In genomic region chr16:8769065-8769464, GRCm38 (mm10) we compare ENCODE assay signal across 9 mouse cellular contexts. TPM values are rescaled to one million over a fixed set of nuclear protein-coding genes. Genes with fewer than 3 reads are reported as not detected.
DNase-seq lines count a peak whose midpoint lies in the region; ATAC-seq and TF ChIP-seq lines count a peak whose summit lies in the region.
"Had no signal": no experiment of that assay in that cellular context is flagged by ENCODE, and none has a peak within 500 bp of the region (broad histone marks: within the 10 kb centered on the region; RNA-seq: fewer than 3 reads in every experiment).

No protein-coding gene starts in this region.

- TF ChIP-seq CTCF in Patski (IDR thresholded peaks at IDR 0.05): peak; percentile 94

- 21% methylated on average over 10 of the region's 10 CpGs for WGBS in hindbrain, embryonic 14.5 days

- peak; percentile 93 for ATAC-seq in Patski
- ATAC-seq in hindbrain, embryonic 14.5 days (ENCODE audit: low FRiP score): no peak
- ATAC-seq in megakaryocyte, adult 5-6 weeks (ENCODE audit: poor library complexity, severe bottlenecking): peak; percentile 91

- H3K4me3 ChIP-seq in hindbrain, embryonic 14.5 days (replicated peaks; ENCODE audit: low read length): no peak overlapping the region
- H3K4me3 ChIP-seq: myocyte had no signal

- H3K4me1 ChIP-seq in hindbrain, embryonic 14.5 days (replicated peaks; ENCODE audit: control insufficient read depth, insufficient read depth, low read length): no peaks in the 10 kb centered on the region; the same call in 1 of the 2 replicates

- H3K4me2 ChIP-seq in hindbrain, embryonic 14.5 days (replicated peaks): no peak overlapping the region

- H3K9me3 ChIP-seq in hindbrain, embryonic 14.5 days (ENCODE audit: control insufficient read depth, low read length): no peaks in the 10 kb centered on the region

- no peak overlapping the region for H3K27ac ChIP-seq in hindbrain, embryonic 14.5 days

- CTCF ChIA-PET in Patski (lab: Charles Lee): interaction anchor here (0.6 to 3.5 kb wide), 16 partner anchors 9 to 357 kb away, joined by 3 to 29 read pairs (median 3); no protein-coding TSS in a partner anchor

- H3K27me3 ChIP-seq in Patski: no peaks in the 10 kb centered on the region
- H3K27me3 ChIP-seq in hindbrain, embryonic 14.5 days (ENCODE audit: control insufficient read depth, insufficient read depth, low read length): no peaks in the 10 kb centered on the region

- H3K9ac ChIP-seq in hindbrain, embryonic 14.5 days: no peak overlapping the region

- in situ Hi-C loops in Patski (cut with MboI; ENCODE audit: low pct_unique_long_range_greater_than_20kb): loop anchor here (5.0 to 10.0 kb wide), 3 partner anchors 82 to 354 kb away; no protein-coding TSS in a partner anchor

- POLR2A ChIA-PET in Patski (lab: Charles Lee): interaction anchor here (0.5 kb wide), 1 partner anchor 180 kb away, joined by 5 read pairs; no protein-coding TSS in a partner anchor

- peak; percentile 7 for DNase-seq in Patski (ENCODE audit: low read depth, low spot score)
- DNase-seq in cerebellum, postnatal 10 days: peak; percentile 89
- DNase-seq in frontal cortex, postnatal 36 days (ENCODE audit: low spot score in 2 of 2): peak; percentile 29 to 56
- peak; percentile 65 for DNase-seq in hindbrain, embryonic 14.5 days (ENCODE audit: low spot score)
- DNase-seq in left cerebral cortex, adult 11 months (ENCODE audit: low spot score): peak; percentile 53
- peak; percentile 58 for DNase-seq in right cerebral cortex, adult 18-20 months
- peak; percentile 52 to 73 for DNase-seq in urinary bladder, postnatal 4 days (ENCODE audit: low spot score in 2 of 2)

- no peaks in the 10 kb centered on the region for H3K36me3 ChIP-seq in hindbrain, embryonic 14.5 days (replicated peaks; ENCODE audit: control insufficient read depth, insufficient read depth)

RNA-seq across cellular contexts. Expression of gene Usp7, which starts 23.0 kb away (rescaled TPM):
- 84.2 TPM for polyA plus RNA-seq in Patski (2021)
- polyA plus RNA-seq in hindbrain, embryonic 14.5 days (2014; fragmentation: Nextera tagmentation; extraction: Ambion mirVana): 44.7 and 44.9 TPM in 2 replicates
- 127 and 132 TPM in 2 replicates for total RNA-seq in megakaryocyte, adult 5-6 weeks (2015)
- 122 and 137 TPM in 2 replicates for total RNA-seq in megakaryocyte, adult 5-6 weeks (2017)

Comparison
In these comparisons a context has a peak if more than half of its experiments do, and no peak if none do; other contexts are left out.
1. DNase-seq: peak in every context shown above with its lines; median percentile 89 in cerebellum, postnatal 10 days; 65 in hindbrain, embryonic 14.5 days; 62 in urinary bladder, postnatal 4 days; 58 in right cerebral cortex, adult 18-20 months; 53 in left cerebral cortex, adult 11 months; 42 in frontal cortex, postnatal 36 days; 7 in Patski.